Mouse (Mus musculus) brain, embryonic 18.5 days (tissue): ENCODE results near the gene Eps8.

Experiments
- DNase-seq: peaks from one replicate; pipeline ENCODE4 v3.0.0-alpha.2; 2012; ENCODE audit warnings: low read depth, low spot score

Gene Eps8

GRCm38 (mm10) chr6:137519529-137520342 lies 134.9 kb downstream of the Eps8 start:
- DNase-seq: no peak

GRCm38 (mm10) chr6:137514872-137515271 lies 139.8 kb downstream of the Eps8 start:
- DNase-seq: no peak

- DNase-seq: no peak
These were observed 141.9 kb downstream of the Eps8 start for GRCm38 (mm10) chr6:137512753-137513152.

GRCm38 (mm10) chr6:137509341-137510045 lies 145.2 kb downstream of the Eps8 start:
- DNase-seq: no peak

- DNase-seq: no peak
These were observed 145.7 kb downstream of the Eps8 start for GRCm38 (mm10) chr6:137508936-137509335.

GRCm38 (mm10) chr6:137506563-137506962 lies 148.1 kb downstream of the Eps8 start:
- DNase-seq: no peak

- no peak for DNase-seq
These were observed 149.0 kb downstream of the Eps8 start for GRCm38 (mm10) chr6:137505555-137506227.

GRCm38 (mm10) chr6:137504052-137504451 lies 150.6 kb downstream of the Eps8 start:
- DNase-seq: no peak

- DNase-seq: no peak
These were observed 151.2 kb downstream of the Eps8 start for GRCm38 (mm10) chr6:137503462-137503861.

- DNase-seq: no peak
These were observed 151.7 kb downstream of the Eps8 start for GRCm38 (mm10) chr6:137503009-137503408.

- DNase-seq: no peak
These were observed 155.9 kb downstream of the Eps8 start for GRCm38 (mm10) chr6:137498781-137499180.

GRCm38 (mm10) chr6:137497208-137497835 lies 157.4 kb downstream of the Eps8 start:
- DNase-seq: no peak

GRCm38 (mm10) chr6:137496562-137496961 lies 158.1 kb downstream of the Eps8 start:
- DNase-seq: no peak

GRCm38 (mm10) chr6:137495233-137495632 lies 159.4 kb downstream of the Eps8 start:
- DNase-seq: no peak

- DNase-seq: no peak
These were observed 159.9 kb downstream of the Eps8 start for GRCm38 (mm10) chr6:137494801-137495200.

- no peak for DNase-seq
These were observed 160.6 kb downstream of the Eps8 start for GRCm38 (mm10) chr6:137494136-137494475.

GRCm38 (mm10) chr6:137493211-137494135 lies 161.2 kb downstream of the Eps8 start:
- DNase-seq: no peak

GRCm38 (mm10) chr6:137492582-137492981 lies 162.1 kb downstream of the Eps8 start:
- no peak for DNase-seq

- DNase-seq: no peak
These were observed 163.0 kb downstream of the Eps8 start for GRCm38 (mm10) chr6:137491659-137492058.

GRCm38 (mm10) chr6:137490115-137490514 lies 164.6 kb downstream of the Eps8 start:
- no peak for DNase-seq

GRCm38 (mm10) chr6:137487443-137487842 lies 167.2 kb downstream of the Eps8 start:
- DNase-seq: no peak
